Mouse (Mus musculus): ENCODE measurements around the gene Hnrnpa2b1.
A peak's percentile ranks its signal among the peaks of the same experiment; 100 is the strongest.
"Not testable (repeated sequence)": the region's sequence is repeated elsewhere in the genome, so short reads cannot be mapped to it uniquely, and the experiment has no call there.

Gene Hnrnpa2b1

DNA sequence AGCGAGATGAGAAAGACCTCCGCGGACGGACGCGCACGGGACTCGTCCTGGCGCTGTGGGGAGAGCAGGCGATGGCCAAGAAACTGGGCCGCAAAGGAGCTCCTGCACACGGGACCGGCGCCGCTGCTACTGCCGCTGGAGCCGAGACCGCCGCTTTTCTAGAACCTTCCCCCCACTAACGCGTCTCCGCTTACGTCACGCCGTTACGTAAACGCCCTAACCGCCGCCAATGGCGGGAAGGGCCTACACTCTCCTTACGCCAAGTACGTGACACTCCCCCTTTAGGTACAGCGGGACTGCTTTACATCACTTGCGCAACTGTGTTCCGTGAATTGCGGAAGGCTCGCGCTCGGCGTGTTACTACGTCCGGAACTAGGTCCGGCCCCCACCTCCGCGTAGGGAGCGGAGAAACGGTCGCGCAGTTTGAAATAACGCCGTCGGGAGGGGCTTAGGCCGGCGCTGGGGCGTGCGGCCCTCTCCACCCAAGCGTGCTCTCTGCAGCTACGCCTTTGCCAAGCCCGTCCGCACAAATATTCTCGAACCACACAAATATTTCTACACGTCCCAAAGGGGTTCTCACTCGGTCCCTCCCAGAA, at the start of gene Hnrnpa2b1:
Gene Hnrnpa2b1 (minus strand): TSS at position 180 of the 596 bp plus-strand sequence.
- peak; percentile 100 for DNase-seq (ENCODE audit: low read depth)

DNA sequence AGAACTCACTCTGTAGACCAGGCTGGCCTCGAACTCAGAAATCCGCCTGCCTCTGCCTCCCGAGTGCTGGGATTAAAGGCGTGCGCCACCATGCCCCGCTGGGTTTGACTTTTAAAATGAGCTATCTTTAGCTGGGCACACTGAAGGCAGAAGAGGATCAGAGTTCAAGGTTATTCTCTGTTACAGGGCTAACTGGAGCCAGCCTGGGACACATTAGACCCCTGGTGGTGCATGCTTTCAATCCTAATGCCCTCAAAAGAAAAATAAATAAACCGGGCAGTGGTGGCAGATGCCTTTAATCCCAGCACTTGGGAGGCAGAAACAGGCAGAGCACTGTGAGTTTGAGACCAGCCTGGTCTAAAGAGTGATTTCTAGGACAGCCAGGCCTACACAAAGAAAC, 45.2 kb upstream of the Hnrnpa2b1 start:
- no peak for DNase-seq (ENCODE audit: low read depth)

DNA sequence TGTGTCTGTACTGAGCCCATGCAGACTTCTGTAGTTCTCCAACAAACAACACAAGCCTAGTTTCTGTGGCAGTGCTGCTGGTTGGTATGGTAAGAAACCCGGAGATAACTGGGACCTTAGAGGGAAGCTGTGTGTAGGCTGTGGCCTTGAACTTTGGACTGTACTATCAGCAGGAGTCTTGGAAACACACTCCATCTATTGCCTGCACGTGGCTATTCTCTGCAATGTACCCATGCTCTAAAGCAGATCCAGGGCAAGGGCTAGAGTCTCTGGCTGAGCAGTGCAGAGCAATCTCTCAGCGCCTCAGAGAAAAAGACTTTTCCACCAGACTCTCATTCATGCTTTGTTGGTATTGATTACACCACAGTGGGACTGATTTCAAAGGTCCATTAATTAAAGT, 44.1 kb upstream of the Hnrnpa2b1 start:
- no peak for DNase-seq (ENCODE audit: low read depth)

DNA sequence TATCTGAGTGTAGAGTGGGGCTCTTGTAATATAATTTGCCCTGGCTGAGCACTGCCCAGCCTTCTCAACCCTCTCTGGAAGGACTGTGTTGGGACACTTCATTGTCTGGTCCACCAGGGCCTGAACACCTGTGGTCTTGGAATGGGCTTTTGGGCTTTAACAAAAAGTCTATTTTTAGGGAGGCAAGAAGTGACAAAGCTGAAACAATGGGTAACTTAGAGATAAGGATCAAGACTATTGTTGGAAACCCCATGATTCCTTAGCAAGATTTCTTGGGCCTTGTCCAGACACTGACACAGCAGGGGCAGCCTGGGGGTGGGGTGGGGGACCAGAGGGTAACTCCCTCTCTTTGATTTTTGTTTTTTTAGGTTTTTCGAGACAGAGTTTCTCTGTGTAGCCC, 41.3 kb upstream of the Hnrnpa2b1 start:
- DNase-seq (ENCODE audit: low read depth), result no peak

DNA sequence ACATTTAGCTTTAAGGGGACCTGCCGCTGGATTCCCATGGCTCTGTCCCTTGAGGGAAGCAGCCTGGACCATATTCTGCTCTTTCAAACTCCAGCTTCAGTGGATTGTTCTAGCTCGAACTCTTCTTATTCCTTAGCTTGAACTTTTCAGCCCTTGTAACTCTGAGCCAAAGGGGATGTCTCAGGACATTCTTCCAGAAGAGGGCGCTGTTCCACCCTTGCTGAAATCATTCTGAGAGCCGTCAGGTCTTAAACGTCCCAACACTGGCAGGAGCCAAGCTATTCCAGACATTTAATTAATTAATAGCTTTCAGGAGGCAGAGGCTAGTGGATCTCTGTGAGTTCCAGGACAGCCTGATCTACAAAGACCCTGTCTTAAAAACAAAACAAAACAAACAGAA, 40.4 kb upstream of the Hnrnpa2b1 start:
- peak; percentile 52 for DNase-seq (ENCODE audit: low read depth)

DNA sequence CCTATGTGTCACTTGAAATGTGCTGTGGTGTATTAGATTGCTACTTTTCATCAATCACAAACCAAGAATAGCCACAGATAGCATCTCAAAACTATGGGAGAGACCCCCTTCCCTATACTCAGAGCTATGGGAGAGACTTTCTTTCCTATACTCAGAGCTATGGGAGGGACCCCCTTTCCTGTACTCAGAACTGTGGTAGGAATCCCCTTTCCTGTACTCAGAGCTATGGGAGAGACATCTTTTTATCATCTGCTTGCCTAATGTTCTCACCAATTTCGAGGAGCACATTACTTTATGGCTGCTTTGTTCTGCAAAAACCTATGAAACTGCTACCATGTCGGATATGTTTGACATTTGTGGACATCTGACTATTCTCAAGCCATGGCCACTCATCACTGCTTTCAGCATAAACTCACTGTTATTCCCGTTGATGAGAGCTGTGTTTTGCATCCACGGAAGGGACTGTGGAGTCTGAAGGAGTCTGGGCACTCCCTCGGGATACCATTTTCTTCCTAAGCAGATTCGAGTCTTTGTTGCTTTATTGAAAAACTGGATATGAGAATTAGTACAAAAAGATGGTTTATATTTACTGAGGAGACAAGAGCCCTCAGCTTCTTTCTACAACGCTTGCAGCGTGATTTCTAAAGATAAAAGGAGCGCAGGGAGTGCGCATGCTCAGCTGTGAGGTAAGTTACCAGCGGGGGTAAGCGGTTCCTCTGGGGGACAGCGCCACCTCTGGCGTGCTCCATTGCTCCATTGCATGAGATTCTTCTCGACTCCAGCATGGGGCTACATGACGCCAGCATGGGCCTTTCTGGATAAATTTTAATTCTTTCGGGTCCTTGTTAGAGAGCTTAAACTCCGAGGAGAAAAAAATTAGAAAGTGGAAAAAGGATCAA, 39.3 kb upstream of the Hnrnpa2b1 start:
- DNase-seq (ENCODE audit: low read depth), result no peak

DNA sequence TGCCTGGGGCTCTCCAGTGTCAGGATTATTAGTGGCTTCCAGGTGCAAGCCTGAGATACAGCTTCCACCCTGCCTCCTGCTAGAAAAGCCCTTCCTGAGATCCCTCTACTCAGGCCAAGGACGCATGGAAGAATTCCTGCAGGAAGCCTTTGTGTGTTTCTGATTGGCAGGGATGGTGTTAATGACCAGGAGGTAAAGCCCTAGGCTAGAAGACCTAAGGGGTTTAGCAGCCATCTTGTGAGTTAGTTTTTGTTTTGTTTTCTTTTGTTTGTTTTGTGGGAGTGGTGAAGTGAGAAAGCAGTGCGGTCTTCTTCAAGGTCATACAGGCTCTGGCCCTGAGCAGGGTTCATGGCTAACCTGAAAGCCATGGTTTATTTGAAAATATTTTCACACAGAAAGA, 37.9 kb upstream of the Hnrnpa2b1 start:
- no peak for DNase-seq (ENCODE audit: low read depth)

DNA sequence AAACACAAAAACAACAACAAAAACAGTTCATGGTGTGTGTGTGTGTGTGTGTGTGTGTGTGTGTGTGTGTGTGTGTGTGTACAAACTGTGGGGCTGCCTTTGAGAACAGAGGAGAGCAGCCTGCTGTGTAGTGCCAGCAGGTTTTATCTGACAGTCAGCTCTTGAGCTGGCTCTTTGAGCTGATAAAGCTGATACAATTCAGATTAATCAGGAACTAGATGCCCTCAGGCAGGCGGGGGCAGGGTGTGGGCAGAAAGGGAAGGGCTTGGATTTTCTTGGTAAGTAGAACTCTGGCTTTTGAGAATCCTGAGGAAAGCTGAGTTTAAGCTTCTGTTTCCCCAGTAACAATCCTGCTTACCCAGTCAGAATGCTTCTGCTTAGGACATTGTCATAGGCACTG, 36.0 kb upstream of the Hnrnpa2b1 start:
- DNase-seq (ENCODE audit: low read depth), result no peak

DNA sequence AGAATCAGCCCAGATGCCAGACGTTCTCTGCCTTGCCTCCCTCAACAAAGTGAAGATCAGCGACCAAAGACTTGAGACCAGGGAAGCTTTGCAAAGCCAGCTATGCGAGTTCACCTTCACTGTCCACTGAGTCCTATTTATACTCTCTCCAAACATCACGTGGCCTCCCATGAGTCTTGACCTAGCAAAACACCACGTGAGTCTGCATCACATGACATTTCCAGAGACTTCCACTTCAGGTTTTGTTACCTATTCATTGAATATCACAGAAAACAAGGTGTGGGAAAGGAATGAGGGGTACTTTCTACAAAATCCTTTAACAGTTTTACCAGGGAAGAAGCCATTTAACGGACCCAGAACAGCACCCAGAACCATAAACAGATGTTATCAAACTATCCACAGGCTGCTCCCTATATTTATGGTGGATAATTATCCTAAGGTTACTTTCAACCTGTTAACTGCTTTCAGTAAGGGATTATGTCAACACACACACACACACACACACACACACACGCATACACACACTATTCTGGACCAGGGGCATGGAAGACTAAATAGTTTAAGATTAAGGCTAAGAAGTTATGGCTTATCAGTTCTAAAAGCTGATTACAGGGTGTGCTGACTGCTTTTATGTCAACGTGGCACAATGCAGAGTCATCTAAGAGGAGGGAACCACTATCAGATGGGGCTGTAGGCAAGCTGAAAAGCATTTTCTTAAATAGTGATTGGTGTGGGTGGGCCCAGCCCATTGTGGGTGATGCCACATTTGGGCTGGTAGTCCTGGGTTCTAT, 27.8 kb upstream of the Hnrnpa2b1 start:
- no peak for DNase-seq (ENCODE audit: low read depth)

DNA sequence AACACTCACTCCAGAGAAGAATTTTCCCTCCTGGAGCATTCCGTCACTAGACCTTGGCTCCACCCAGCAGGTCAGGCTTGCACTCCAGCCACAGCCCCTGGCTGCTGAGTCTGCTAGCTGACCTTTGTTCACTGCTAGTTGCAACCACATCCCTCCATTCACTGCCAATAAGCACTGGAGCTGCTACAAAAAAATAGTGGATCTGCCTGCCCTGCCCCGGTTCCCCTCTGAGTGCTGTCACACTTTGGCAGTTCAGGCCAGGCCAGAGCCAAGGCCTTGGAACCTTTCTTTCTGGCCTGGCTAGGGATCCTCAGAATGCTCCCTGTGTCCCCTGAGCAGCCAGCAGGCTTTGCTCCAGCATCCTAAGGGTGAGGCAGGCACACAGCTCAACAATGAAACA, 20.1 kb upstream of the Hnrnpa2b1 start:
- DNase-seq (ENCODE audit: low read depth), result peak; percentile 41

DNA sequence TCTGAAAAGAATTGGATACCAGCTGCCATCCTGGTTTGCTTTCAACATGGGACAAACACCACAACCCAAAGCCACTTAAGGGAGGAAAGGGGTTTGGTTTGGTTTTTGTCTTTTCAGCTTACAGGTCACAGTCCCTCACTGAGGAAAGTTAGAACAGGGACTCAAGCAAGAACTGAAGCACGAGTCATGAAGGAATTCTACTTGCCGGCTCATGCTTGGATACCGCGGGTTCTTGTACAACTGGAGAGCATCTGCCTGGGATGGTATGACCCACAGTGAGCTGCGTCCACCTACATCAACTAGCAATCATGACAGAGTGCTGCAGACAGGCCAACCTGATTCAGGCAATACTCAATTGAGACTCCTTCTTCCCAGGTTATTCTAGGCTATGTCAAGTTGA, 17.0 kb upstream of the Hnrnpa2b1 start:
- DNase-seq (ENCODE audit: low read depth), result no peak

DNA sequence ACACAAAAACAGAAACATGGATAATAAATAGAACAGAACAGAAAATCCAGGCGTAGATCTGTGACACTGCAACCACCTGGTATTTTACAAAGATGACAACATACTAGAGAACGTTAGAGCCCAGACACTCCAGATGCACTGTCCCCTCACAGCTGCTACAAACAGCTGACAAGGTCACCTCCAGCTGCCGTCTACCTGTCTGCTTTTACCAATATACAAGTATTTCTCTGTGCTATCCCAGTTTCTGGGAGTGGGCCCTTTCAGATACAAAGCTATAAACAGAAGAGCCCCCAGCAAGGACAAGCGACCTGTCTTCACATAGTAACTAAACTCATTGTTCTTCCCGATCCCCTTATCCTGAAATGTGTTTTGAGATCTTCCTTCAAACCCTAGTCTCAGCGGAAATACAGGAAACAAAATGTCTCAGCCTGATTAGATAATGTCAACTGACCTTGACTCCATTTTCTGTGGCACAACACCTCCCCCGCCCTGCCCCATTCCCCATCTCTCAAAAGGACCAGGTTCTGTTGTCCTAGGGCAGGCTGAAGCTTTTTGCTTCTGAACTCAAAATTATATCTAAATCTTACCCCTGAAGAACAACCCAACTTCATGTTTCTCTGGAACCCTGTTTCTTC, 16.5 kb upstream of the Hnrnpa2b1 start:
- no peak for DNase-seq (ENCODE audit: low read depth)

DNA sequence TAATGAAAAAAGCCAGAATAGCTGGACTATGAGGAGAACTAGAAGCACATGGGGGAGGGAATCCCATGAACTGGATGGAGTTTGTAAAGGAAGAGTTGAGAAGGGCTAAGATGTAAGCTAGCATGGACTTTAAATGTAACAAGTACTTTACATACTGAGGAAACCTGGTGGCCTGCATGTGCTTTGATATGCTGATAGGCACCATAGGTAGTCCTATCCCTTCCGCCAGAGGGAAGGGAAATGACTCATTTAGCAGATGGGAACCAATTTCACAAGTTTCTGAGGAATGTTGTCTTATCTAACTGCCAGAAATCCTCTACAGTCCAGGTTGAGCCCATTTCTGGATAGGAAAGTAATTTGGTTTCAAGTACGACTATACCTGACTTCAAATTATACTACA, 16.0 kb upstream of the Hnrnpa2b1 start:
- no peak for DNase-seq (ENCODE audit: low read depth)

DNA sequence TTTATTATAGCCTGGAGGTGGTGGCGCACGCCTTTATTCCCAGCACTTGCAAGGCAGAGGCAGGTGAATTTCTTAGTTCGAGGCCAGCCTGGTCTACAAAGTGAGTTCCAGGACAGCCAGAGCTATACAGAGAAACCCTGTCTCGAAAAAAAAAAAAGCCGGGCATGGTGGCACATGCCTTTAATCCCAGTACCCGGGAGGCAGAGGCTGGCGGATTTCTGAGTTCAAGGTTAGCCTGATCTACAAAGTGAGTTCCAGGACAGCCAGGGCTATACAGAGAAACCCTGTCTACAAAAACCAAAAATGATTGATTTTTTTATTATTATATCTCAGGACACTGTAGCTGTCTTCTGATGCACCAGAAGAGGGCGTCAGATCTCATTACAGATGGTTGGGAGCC, 14.9 kb upstream of the Hnrnpa2b1 start:
- DNase-seq (ENCODE audit: low read depth), result not testable (repeated sequence)

DNA sequence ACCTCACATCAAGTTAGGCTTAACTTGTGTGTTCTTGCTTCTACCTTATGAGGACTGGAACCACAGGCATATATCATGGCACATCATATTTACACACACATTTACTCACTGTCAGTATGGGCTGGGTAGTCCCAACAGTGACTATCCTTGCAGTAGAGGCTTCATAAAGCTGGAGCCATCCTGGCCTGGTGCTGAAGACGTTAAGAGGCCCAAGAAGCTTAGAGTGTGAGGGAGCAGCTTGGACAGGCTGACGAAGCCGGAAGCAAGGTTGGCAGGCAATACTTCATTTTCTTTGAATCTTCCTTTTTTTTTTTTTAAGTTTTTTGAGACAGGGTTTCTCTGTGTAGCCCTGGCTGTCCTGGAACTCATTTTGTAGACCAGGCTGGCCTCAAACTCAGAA, 14.2 kb upstream of the Hnrnpa2b1 start:
- DNase-seq (ENCODE audit: low read depth), result no peak

DNA sequence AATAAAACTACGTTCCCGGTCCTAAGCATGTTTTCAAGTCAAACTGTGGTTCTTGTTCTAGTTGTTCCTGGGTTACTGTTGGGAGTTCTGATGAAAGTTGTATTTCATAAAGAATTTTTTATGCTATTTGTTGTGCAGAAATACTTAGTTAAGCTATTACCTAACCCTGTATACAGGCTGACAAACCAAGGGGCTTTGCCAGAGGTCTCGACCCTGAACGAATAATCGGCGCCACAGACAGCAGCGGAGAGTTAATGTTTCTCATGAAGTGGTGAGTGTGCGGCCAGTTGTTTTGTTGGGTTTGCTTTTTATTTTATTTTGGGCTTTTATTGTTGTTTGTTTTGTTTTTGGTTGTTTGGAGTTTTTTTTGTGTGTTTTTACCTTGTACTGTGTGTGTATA, 11.9 kb upstream of the Hnrnpa2b1 start:
- no peak for DNase-seq (ENCODE audit: low read depth)

DNA sequence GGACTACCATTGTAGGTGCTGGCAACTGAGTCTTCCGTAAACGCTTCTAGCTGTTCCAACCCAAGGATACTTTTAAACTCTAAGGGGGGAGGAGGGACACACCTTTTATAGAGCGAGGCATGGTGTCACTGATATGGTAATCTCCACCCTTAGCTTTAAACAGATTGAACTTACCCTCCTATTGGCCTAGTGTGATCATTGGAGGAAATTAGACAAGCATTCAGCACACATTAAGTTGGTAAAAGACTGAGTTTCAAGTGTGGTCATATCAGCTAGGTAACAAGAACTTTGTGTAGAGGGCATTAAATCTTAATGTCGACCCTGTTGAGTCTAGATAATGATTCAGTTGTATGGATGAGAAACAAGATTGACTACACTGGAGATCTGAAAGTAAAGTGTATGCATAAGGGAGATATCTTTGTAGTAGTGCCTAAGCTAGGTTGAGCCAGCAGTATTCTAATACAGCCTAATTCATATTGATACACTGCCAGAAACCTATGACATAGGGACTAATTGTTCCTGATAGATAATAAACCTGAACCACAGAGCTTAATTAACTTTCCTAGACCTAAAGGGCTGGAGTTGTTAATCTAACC, 9.5 kb upstream of the Hnrnpa2b1 start:
- no peak for DNase-seq (ENCODE audit: low read depth)

DNA sequence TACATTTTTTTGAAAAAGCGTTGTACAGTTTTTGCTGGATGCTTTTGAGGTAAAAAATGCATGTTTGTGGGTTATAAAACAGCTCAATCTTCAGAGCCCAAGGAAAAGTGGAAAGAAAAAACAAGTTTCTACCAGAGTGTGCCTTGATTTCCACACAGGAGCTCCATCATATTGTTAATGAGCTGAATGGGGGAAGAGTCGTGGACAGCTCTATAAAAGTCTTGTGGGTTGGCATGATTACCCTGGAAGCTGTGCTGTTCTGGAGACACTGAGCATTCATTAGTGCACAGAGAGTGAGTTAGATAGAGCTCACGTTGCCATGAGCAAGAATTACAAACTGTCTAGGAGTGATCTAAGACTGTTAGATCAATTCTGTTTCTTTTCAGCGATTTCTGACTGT, 2.5 kb upstream of the Hnrnpa2b1 start:
- DNase-seq (ENCODE audit: low read depth), result peak; percentile 39

DNA sequence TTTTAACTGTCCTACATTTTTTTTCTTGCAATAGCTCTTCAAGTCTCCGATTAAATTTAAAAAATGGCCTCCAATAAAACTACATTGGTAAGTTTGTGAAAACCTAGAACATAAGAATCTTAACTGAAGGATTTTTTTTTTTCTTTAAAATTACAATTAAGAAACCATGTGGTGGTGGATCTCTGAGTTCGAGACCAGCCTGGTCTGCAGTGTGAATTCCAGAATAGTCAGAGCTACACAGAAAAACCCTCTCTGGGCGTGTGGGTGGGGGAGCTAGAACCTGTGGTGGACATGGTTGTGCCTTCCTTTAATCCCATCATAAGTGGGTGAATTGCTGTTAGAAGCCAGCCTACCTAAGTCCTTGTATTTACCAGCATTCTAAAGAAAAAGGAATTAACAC, 2.1 kb upstream of the Hnrnpa2b1 start:
- peak; percentile 54 for DNase-seq (ENCODE audit: low read depth)

DNA sequence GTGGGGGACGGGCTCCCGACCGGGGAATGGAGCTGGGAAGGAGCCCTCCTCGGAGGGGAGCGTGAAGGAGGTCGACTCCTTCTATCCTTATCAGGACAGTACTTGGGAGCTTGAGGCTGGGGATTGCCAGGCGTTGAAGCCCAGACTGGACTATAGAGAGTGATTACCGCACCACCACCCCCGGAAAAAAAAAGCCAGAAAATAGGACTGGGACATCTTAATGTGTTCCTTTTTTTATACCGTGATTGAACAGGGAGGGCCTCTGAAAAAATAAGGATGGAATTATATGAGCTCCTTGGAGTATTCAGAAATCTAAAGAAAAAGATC, 1.4 kb upstream of the Hnrnpa2b1 start:
- DNase-seq (ENCODE audit: low read depth), result no peak

DNA sequence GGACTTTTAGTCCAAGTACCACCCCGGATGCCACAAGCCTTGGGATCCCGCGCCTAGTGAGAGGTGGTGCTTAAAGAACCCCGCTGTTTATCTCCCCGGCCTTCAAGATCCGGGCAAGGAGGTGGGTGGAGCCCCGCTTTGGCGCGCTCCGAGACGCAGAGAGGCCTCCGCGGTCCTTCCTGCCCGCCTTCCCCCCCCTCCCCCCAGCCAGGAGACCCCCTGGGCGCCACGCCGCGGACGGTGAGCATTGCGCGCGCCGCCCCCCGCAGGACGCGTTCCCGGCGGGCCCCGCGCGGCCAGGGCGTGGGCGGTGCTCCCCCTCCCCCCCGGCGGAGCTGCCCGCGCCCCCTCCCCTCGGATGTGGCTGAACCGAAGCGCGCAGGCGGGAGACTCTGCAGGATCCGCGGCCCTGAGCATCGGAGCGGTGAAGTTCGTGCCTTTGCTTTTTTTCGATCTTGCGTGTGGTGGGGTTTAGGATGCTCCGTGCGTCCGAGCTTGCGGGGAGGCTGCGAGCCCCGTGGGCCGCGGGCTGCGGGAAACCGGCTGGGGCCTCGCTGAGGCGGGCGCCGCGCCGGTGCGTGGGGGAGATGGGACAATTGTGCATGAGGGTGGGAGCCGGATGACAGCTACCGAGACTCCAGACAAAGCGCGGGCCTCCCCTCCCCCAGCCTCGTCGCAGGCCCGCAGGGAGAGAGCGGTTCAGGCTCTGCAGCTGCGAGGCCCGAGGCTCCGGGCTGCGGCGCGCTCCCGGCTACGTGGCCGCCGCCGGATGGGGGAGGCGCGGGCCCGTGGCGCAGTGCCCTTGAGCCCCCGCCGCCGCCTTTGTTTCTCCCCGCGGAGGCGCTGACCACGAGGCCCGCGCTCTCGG, 851 bp upstream of the Hnrnpa2b1 start, which contains the start of gene Cbx3:
Gene Cbx3 (plus strand): TSS at position 50 of the 868 bp plus-strand sequence.
- peak; percentile 96 for DNase-seq (ENCODE audit: low read depth)
